Mouse (Mus musculus) layer of hippocampus, adult 2 months (tissue): Measurements from ENCODE around the gene Zfp423. TPM values are rescaled to one million over a fixed set of nuclear protein-coding genes. Genes with fewer than 3 reads are reported as not detected.
A peak's percentile ranks its signal among the peaks of the same experiment; 100 is the strongest.

Source experiments
- DNase-seq, 2 experiments: peaks; one replicate each; pipeline ENCODE4 v3.0.0; 2022; ENCODE audit warnings: low spot score in 2 of 2
- H3K27ac ChIP-seq: fragments of 200-600 bp; 2 replicates; pipeline ENCODE4 v1.8.1; 2022
- H3K4me3 ChIP-seq: fragments of 200-600 bp; 2 replicates; pipeline ENCODE4 v1.8.1; 2022; ENCODE audit warnings: mild to moderate bottlenecking
- CTCF ChIP-seq: fragments of 200-600 bp; conservative IDR thresholded peaks from 2 replicates; pipeline ENCODE4 v1.8.1; 2022; ENCODE audit warnings: antibody characterized with exemption, mild to moderate bottlenecking, moderate library complexity
- long read RNA-seq, 2 experiments: library from polyadenylated mRNA; stranded (forward); transcript quantifications; one replicate each; pipeline ENCODE4 v2.0.0; 2021; ENCODE audit warnings: borderline mapping rate in 2 of 2
- total RNA-seq, 2 experiments: library from RNA; stranded (reverse); gene quantifications; 2 replicates each; pipeline ENCODE4 v1.2.3; 2021

Zfp423 gene
- total RNA-seq: 10 to 100 TPM; 24.0 to 26.6 TPM
- long read RNA-seq, experiment 1, partial matches to known transcripts: 27 of 39 reads
- long read RNA-seq, experiment 1, other reads (novel, unspliced or antisense): 12 of 39 reads
- long read RNA-seq, experiment 2, full-length matches to known transcripts: 1 of 53 reads
- long read RNA-seq, experiment 2, partial matches to known transcripts: 38 of 53 reads
- long read RNA-seq, experiment 2, other reads (novel, unspliced or antisense): 14 of 53 reads

DNA sequence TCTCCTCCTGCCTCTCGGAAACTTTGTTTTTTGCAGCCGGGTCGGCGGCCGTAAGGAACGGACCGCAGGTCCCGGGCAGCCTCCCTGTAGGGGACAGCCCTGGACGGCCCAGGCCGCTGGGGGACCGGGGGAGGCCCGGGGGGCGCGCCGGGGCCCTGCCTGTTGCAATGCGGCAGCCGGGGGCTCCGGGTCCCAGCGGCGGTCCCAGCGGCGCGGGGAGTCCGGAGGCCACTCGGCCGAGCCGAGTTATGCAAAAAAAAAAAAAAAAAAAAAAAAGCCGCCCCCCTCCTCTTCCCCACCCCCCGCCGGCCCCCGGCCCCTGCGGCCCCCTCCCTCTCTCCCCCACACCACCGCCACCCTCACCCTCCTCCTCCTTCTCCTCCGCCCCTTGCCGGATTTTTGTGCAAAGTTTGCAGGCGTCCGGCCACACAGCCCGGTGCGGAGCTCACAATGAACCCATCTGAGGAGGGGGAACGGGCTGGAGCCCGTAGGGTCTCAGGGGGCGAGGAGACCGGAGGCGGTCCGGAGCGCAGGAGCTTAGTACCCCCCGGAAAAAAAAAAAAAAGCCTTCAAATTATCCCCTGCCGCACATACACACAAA is at the start of gene Zfp423:
TSS of gene Zfp423 (minus strand) at position 276 of the 601 bp plus-strand sequence.
- no peak for TF ChIP-seq CTCF
- H3K4me3 ChIP-seq: peak within 1 kb of the TSS; percentile 78
- peak within 1 kb of the TSS; percentile 92 for H3K27ac ChIP-seq
- DNase-seq: no peak

DNA sequence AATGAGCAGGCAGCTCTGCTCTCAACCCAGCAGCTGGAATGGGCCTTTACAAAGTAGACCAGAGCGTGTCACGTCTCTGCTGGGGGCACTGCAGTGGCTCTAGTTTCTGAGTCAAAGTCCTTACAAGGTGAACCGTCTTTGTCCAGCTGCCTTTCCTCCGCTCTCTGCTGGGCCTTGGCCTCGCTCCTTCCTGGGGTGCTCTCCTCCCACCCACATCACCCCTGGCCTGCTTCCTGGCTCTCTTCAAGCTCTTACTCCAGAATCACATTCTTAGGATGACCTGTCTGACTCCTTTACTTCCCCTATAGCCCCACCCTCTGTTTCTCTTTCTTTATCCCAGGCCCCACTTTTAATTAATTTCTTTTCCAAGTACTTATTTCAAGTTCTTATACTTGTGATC is 47.4 kb upstream of the Zfp423 start:
- no peak for TF ChIP-seq CTCF
- no peak overlapping the region for H3K4me3 ChIP-seq
- no peak for DNase-seq
- H3K27ac ChIP-seq: no peak overlapping the region

GRCm38 (mm10) chr8:87984778-87985177 is 25.4 kb upstream of the Zfp423 start:
- no peak for TF ChIP-seq CTCF
- Histone ChIP-seq H3K27ac (no peak overlapping the region), H3K4me3 (no peak overlapping the region)
- DNase-seq: no peak

- Histone ChIP-seq H3K4me3 (no peak overlapping the region), H3K27ac (no peak overlapping the region)
- DNase-seq: no peak
- no peak for TF ChIP-seq CTCF
These were observed 24.6 kb upstream of the Zfp423 start for GRCm38 (mm10) chr8:87984032-87984431.

DNA sequence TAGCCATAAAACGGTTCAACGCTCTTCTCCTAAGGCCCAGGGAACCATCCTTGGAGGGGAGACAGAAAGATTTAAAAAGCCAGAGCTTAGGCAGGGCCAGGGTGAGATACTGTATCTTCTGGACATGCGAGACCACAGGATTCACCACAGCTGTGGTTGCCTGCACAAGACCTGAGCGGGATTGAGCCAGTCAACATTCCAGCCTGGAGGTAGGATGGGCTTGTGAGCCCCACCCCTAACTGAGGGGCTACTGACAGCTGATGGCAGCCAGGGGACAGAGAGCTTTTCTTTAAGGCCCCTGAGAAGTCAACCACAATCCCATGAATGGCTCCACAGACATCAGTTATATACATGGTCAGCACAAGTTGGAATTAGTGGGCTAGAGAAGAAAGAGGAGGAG is 23.5 kb upstream of the Zfp423 start:
- no peak for TF ChIP-seq CTCF
- Histone ChIP-seq H3K4me3 (no peak overlapping the region), H3K27ac (no peak overlapping the region)
- DNase-seq: no peak

GRCm38 (mm10) chr8:87975466-87975809 is 16.0 kb upstream of the Zfp423 start:
- no peak for TF ChIP-seq CTCF
- no peak overlapping the region; the same call in 1 of the 2 replicates for H3K27ac ChIP-seq
- no peak overlapping the region for H3K4me3 ChIP-seq
- no peak for DNase-seq

DNA sequence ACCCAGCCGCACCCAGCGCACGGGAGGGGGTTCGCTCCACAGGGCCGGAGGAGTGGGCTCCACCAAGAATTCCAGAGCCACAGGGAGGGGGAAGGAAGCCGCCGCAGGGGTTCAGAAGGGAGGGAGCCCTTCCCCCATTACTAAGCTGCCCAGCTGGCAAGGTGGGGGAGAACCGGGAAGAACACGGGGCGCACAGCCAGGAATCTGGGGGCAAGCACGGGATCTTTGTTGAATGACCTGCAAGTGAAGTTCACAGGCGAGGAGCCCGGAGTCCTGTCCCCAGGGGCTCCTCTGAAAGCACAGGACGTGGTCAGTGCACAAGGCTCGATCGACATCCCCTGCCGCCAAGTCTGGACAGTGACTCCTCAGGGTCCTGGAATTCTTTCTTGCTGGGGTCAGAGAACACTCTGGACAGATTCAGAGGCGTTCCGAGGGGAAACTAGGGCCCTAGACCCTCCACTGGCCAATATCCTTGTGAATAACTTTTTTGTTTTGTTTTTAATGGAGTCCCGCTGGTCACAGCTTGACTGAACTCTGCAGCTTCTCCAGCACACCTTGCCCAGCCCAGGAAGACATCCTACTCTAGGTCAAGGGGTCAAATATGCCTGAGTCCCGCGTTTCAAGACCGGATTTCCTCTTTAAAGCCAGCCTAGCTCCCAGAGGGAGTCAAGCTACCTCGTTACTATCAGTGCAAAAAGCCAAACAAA is 15.5 kb upstream of the Zfp423 start:
- DNase-seq: no peak
- Histone ChIP-seq H3K27ac (peak overlapping the region; percentile 14; the same call in 1 of the 2 replicates), H3K4me3 (peak overlapping the region; percentile 38)
- no peak for TF ChIP-seq CTCF

DNA sequence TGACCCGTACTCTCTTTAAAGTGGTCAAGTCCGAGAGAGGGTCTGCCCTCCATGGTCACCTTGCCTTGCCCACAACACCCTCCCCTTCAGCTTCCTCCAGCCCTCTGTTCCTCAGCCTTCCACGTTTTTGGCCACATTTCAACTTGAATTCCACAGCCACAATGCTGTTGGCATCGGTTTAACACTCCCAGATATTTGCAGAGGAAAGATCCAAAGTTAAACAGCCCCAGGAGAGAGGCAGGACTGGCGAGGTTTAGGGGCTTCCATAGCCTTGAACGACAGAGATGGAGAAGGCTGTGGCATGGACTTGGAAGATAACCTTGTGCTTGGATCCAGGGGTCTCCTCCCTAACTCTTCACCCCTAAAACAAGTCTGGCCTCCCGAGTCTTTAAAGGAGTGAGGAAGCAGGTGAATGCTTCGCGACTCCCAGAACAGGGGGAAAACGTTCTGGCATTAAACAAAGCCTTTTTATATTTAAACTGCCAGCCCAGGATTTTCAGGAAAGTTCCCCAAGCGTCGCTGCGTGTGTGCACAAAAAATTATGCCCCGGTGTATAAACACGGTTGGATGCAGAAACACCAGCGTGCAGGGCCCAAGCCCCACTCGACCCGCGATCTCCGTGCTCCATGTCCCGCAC is 14.8 kb upstream of the Zfp423 start:
- Histone ChIP-seq H3K27ac (0 out of 2 replicates have a peak overlapping the region, but pooled peaks have one; percentile 14), H3K4me3 (peak overlapping the region; percentile 38)
- no peak for TF ChIP-seq CTCF
- DNase-seq: no peak

DNA sequence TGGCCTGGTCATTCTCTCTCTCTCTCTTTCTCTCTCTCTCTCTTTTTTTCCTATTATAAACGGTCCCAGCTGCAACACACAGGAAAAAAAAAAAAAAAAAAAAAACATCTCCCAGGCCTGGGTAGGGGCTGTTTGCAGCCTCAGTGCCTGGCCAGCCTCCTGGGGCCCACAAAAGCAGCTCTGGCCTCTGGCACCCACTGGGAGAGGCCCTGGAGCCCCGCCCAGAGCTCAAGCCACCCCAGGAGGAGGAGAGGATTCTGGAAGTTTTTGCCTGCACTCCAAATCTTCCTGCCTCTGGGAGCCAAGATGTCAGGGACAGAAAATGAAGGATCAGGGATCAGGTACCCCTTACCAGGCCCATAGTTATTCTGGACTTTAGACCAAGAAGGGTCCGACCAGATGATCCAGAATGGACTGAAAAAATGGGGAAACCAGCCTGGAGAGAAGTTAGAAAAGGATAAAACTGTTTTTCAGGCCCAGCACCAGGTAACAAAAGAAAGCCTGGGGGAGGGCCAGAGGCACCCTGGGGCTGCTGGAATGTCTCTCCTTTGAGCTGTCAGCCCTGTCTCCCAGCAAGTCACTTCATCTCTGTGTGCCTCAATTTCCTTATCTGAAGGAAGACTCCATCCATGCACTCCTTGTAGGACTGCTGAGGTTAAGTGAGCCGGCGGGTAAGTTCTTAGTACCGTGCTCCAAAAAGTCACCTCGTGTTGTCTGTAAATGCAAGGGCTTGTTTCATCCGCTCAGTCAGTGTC is 8.6 kb upstream of the Zfp423 start:
- H3K27ac ChIP-seq: no peak overlapping the region

DNA sequence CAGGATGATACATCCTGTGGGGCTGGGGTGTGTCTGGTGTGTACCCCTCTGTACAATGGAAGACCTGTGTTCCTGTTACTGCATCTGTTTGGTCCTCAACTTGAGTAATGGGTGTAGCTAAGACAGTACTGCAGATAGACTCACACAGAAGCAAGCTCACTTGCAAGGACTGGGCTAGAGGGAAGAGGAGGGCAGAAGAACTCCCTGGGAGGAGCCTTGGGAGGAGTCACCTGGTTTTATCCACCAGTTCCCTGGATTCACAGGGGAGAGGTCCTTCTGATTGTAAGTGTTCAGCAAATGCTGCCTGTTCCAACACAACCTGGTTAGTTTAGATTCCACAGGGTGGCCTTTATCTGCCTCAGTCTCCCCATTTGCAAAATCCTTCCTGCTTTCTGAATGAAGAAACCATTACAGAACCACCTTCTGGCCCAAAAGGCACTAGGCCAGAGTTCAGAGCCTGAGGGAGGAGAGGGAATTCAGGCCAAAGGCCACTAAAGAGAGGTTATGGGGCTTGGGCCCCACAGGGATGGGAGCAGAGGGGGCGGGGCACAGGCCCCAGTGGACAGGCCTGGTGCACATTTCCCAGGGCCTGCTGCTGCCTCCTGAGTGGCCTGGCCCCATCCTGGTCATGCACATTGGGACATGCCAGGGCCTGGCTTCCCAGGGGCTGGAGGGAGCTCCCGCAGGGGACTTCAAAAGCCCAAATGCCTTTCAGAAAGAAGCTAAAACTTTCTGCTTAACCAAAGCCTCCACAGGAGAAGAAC is 7.8 kb upstream of the Zfp423 start:
- no peak for DNase-seq
- H3K27ac ChIP-seq: no peak overlapping the region
- H3K4me3 ChIP-seq: no peak overlapping the region
- no peak for TF ChIP-seq CTCF

More for the DNA sequence above, 8.6 kb upstream of the Zfp423 start:
- no peak for TF ChIP-seq CTCF
- DNase-seq: no peak
- H3K4me3 ChIP-seq: no peak overlapping the region

DNA sequence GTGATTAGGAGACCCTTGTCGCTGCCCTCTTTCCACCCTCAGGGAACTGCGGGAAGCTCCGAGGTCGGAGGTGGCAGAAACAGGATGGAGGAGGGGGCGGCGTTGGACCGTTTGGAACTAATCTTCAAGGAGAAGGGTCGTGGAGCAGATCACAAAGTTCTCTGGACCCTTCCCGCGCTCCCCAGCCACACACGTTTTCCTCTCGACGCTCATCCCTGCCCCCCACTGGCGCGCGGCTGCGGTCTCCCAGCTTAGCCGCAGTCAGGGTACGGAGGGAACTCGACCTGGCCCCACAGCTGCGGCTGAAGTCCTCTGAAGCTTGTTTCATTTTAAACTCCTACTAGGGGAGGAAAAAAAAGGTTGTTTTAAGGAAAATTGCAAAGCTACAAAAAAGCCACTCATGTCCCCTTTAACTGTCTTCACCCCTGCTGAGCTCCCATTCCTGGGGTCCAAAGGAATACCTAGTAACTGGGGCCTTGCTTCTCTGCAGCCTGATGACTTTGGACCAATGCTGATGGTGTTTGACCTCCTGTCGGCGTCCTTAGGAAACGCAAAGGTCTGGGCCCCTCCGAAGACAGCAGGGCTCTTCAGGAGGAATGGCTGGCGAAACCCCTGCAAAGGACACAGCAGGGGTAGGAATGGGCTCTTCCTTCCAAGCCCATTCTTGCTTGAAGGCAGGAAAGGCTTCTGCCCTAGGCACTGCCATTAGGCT is 3.3 kb upstream of the Zfp423 start:
- H3K4me3 ChIP-seq: peak overlapping the region; percentile 78
- no peak for DNase-seq
- H3K27ac ChIP-seq: no peak overlapping the region
- TF ChIP-seq CTCF: 0 out of 2 replicates have a peak, but pooled peaks have one; percentile 4
